Mouse (Mus musculus): Measurements from ENCODE around the gene Exd2. TPM values are rescaled to one million over a fixed set of nuclear protein-coding genes. Genes with fewer than 3 reads are reported as not detected.
"Not testable (repeated sequence)": the region's sequence is repeated elsewhere in the genome, so short reads cannot be mapped to it uniquely, and the experiment has no call there.

The Exd2 gene
- polyA plus RNA-seq (2017; shearing (Covaris generic)), result 10 to 100 TPM; 17.3 to 20.2 TPM

DNA sequence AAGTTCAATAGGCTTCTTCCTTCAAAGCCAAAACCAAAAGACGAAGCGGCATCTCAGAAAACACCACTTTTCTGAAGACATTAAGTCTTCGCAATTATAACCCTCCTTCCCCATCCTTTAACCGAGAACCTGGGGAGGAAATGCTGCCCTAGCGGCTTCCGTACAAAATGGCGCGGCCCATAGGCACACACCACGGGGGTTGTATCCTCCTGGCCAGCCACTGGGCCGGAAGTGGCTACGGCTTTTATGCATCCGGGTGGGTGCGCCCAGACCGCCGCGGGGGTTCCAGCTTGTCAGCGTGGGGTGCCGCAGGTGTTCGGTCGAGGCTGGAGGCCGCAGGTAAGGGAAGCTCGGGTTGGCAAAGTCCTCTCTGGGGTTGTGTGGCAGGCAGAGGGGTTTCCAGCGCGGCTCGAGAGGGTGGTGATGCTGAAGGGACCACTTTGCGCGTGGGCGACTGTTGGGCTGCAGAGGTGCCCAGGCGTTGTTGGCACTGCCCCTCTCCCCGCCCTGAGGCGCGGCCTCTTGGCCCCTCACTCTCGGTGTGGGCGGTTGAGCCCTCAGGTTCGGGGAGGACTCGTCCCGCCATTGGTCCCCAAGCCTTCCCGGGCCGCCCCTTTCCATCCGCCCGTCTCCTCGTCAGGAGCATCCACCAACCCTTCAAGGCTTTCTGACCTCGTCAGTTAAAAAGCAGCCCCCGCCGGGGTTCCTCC lies at the start of gene Exd2:
TSS of gene Exd2 (plus strand) at position 154 of the 710 bp plus-strand sequence.
- ATAC-seq, result peak; percentile 93

DNA sequence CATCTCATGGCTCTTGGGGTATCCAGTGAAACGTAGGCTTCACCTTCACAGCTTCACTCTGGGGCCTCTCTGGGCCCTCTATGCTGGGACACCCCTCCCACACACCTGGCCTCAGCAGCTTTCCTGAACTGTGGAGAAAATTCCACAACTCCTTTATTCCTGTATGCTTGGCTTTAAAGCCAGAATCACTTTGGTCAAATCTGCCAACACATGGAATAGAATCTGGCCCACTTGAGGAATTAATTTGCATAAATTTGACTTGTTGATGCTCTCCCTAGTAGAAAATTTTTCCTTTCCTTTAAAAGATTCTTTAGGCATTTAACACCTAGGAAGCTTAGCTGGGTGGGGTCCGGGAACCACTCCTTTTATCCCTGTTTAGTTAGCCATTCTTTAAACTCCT lies 47.8 kb upstream of the Exd2 start:
- no peak for ATAC-seq

GRCm38 (mm10) chr12:80427683-80428082 lies 35.2 kb upstream of the Exd2 start:
- ATAC-seq, result no peak

DNA sequence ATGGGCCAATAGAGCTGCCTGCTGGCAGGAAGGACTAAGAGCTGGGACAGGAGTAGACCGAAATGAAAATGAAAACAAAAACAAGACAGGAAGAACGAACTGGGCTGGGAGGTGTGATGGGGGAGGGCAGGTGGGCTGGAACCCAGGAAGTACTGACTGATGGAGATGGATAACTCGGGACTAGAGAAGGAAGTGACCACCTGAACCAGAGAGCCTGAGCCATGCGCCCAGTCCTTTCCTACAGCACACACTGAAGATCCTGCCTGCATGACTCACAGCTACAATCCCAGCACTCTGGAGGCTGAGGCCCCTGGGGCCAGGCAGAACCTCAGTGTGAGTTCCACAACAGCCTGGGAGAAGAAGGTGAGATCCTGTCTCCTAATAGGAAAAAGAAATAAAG lies 29.6 kb upstream of the Exd2 start:
- peak; percentile 38 for ATAC-seq

DNA sequence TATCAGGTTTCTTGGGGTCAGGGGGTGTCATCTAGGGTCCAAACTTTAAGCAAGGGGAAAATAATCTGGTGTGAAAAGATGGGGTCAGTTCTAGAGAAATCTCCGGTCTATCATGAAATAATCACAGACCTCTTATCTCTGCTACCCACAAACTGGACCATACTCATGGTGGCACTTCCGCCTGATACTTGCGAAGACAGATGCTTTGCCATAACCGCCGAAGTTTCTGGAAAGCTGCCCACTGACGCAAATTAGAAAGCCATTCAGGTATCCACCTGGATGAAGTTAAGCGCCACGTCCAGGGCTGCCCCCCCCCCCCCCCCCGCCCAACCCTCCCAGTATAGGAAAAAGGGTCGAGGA lies 28.3 kb upstream of the Exd2 start:
- ATAC-seq, result no peak

GRCm38 (mm10) chr12:80434961-80435691 lies 27.8 kb upstream of the Exd2 start:
- ATAC-seq, result peak; percentile 68

- ATAC-seq, result no peak
Measured at GRCm38 (mm10) chr12:80435887-80436286, 27.0 kb upstream of the Exd2 start.

- ATAC-seq, result peak; percentile 50
Measured at GRCm38 (mm10) chr12:80436336-80436976, 26.4 kb upstream of the Exd2 start, which contains the start of gene Dcaf5. Gene Dcaf5, minus strand, starts transcription at chr12:80436601.

DNA sequence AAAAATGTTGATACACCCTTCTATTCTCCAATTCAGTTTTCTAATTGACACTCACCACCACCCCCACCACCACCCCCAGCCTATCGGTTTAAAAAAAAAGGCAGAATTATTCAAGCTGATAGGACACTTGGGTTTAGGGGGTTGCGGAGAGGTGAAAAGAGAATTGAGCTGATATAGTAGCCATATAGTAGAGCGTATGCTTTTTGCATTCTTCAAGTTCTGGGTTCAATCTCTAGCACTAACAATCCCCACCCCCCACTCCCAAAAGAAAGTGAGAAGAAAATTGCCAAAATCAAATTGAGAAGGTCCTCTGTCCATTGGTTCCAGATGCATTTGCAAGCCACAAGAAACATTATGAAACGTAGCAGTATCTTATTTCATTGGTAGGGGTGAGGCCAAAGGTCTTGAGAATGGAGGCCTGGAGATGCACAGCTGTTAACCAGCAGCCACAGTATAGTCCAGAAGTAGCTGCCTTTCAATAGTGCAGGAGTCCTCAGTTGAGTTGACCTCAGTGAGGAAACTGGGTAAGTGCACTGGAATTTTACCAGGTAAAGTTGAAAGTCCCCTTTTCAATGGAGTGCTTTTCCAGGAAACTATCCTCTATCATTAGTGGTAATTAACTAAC lies 25.7 kb upstream of the Exd2 start:
- ATAC-seq, result no peak

DNA sequence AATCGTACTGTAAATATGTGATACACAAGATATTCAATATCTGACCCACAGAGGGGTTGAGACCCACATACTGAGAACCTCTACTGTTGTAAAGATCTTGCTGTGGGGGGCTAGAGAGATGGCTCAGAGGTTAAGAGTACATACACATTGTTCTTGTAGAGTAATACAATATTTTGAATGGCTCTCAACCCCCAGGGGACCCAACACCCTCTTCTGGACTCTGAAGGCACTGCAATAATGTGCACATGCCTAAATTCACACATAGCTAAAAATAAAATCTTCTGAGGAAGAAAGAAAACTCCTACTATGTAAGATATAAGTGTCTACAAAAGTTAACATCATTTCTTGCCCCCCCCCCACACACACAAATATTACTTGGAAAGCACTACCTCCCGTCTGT lies 21.9 kb upstream of the Exd2 start:
- ATAC-seq, result no peak

DNA sequence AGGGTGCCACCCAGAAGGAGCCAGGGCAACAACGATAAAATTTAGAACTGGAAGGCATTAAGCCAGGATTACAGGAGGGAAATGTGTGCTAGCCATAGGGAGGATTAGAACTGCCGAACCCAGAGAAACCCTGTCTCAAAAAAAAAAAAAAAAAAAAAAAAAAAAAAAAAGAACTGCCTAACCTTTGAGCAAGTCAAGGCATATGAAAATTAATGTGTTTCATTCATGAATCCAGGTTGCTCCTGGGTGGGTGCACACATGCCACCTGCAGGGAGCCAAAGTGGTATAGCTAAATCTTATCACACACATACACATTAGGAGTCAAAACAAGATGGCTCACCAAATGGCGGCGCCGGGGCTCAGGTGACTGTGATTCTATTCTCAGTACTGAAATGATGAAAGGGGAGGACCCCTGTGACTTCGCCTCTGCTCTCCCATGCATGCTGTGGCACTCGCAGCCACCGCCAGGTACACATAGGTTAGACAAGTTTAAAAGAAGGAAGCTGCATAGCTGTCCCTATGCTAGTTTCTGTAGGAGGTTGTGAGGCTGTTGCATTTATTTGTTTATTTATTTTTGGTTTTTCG lies 18.3 kb upstream of the Exd2 start:
- ATAC-seq, result no peak

- no peak for ATAC-seq
Measured at GRCm38 (mm10) chr12:80453506-80453905, 9.4 kb upstream of the Exd2 start.

DNA sequence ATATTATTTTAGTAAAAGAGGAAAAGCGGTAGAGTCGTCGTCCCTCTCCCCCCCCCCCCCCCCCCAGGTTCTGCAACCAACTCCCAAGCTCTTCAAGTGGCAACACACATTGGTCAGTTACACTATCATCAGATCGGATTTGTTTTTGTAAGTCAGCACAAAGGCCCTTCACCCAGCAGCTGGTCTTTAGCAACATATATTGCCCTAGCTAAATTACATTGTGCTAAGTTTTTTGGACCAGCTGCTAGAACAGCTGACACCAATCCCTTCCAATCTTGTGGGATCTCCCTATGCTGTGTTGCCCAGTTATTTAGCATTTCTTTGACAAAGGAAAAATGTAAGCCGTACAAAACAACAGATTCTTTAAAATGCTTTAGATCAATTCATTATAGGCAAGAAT lies 4.9 kb upstream of the Exd2 start:
- no peak for ATAC-seq

- ATAC-seq, result not testable (repeated sequence)
Measured at GRCm38 (mm10) chr12:80462292-80462896, 501 bp upstream of the Exd2 start.

DNA sequence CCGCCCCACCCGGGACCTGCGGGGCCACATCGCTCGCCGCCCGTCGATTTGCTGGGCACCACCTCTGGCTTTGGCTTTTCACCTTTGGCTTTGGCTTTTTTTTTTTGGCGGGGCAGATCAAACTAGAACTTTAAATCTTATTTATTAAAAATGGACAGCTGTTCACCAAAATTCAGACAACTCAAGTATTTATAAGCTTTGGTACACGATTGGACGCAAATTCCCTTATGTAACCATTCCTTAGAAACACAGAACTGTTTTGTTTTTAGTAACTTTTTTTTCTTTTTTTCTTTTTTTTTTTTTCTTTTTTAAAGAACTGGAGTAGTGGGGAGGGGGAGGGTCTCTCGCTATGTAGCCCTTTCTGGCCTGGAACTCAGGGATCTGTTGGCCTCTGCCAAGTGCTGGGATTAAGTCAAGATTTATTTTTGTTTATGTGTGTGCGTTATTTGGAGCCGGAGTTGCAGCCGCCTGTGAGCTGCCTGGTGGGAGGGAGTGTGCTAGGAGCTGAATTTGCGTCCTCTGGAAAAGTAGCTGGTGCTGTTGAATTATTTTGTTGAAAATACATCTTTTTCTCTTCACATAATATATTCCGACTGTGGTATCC lies 873 bp downstream of the Exd2 start:
- ATAC-seq, result no peak

DNA sequence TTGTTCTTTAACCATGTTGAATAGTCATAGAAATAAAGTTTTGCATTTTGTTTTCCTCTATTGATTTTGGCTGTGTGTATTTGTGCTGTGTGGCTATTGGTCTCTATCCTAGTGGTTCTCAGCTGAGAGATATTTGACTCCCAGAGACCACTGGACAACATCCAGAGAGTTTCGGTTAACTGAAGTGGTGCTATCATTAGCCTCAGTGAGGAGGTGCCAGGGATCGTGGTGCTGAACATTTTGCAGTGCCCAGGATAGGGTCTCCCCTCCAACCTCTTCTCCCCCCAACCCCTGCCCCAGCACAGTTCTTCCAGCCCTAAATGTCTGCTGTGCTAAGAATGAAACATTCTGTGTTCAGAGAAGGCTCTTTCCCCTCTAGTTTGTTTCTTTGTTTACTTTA lies 7.3 kb downstream of the Exd2 start:
- no peak for ATAC-seq

DNA sequence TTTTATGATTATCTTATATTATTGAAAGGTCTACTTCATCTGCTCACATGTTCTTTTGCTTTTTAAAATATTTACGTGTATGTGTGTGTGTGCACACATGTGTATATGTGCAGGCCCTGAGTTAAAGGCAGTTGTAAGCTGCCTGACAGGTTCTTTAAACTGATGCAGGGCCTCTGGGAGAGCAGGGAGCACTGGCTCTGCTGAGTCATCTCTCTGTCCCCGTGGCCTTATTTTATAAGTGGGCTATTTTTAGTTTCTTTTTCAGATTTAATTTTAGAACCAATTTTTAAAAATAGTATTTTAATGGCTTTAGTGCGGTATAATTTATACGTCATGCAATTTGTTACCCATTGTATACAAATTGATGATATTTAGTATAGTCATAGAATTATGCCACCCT lies 9.0 kb downstream of the Exd2 start:
- ATAC-seq, result no peak

DNA sequence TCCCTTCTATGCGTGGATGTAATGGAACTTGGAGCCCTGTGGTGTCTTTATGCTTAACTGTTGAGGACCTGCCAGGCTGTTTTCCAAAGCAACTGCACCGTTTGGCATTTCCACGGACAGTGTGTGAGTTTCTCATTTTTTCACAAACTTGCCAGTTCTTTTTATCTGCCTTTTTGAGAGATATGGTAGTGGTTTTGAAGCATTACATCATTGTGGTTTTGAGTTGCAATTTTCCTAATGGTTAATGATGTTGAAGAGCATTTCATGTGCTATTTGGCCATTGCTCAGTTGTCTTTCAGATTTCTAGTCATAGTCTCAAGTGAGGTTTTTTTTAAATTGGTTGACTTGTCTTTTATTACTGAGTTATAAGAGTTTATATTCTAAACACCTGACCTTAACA lies 10.8 kb downstream of the Exd2 start:
- ATAC-seq, result no peak

- ATAC-seq, result no peak
Measured at GRCm38 (mm10) chr12:80479986-80480385, 17.1 kb downstream of the Exd2 start.

GRCm38 (mm10) chr12:80483397-80483796 lies 20.5 kb downstream of the Exd2 start:
- no peak for ATAC-seq

DNA sequence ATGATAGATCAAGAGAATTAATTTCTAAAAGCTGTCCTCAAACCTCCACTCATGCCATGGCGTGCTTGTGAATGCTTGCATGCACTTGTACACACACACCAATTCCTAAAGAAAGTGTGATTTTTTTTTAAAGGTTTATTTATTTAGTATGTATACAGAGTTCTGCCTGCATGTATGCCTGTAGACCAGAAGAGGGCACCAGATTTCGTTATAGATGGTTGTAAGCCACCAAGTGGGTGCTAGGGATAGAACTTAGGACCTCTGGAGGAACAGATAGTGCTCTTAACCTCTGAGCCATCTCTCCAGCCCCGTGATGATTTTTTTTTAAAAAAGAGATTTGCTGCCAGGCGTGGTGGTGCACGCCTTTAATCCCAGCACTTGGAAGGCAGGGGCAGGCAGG lies 30.4 kb downstream of the Exd2 start:
- ATAC-seq, result no peak

- no peak for ATAC-seq
Measured at GRCm38 (mm10) chr12:80495691-80496090, 32.8 kb downstream of the Exd2 start.

Measured in activated CD4-positive, CD25-positive, alpha-beta regulatory T cell, adult 4 months (primary cell).